Mouse (Mus musculus) MEL (cell line): ENCODE data around the gene Axl. TPM values are rescaled to one million over a fixed set of nuclear protein-coding genes. Genes with fewer than 3 reads are reported as not detected.

Source experiments
- DNase-seq: peaks from one replicate; pipeline ENCODE4 v3.0.0; 2011; ENCODE audit warnings: low read depth, low spot score
- H3K27ac ChIP-seq: 2 replicates; pipeline ENCODE4 v1.5.1; 2012; ENCODE audit warnings: low read depth, mild to moderate bottlenecking, control low read depth, low read length, moderate library complexity; ENCODE audit not compliant: control insufficient read depth
- H3K27me3 ChIP-seq, 2 experiments: fragments of 150-350 bp in 1 of 2; sonication (generic) in 1 of 2; 2 replicates each; pipeline ENCODE4 v1.6.1; 2012; ENCODE audit warnings: low read length in 2 of 2, mild to moderate bottlenecking in 2 of 2, improper control_type of control experiment in 1 of 2, moderate library complexity in 1 of 2; ENCODE audit not compliant: insufficient read depth in 2 of 2, control insufficient read depth in 1 of 2
- H3K36me3 ChIP-seq, 2 experiments: 2 replicates each; pipeline ENCODE4 v1.6.1; 2012 to 2014; ENCODE audit warnings: low read length in 2 of 2, improper control_type of control experiment in 1 of 2, inconsistent platforms in 1 of 2, mild to moderate bottlenecking in 1 of 2; ENCODE audit not compliant: insufficient read depth in 2 of 2, control insufficient read depth in 1 of 2
- H3K4me1 ChIP-seq, 2 experiments: fragments of 150-350 bp in 1 of 2; sonication (generic) in 1 of 2; 2 replicates each; pipeline ENCODE4 v1.6.1; 2012; ENCODE audit warnings: low read length in 2 of 2, improper control_type of control experiment in 1 of 2, mild to moderate bottlenecking in 1 of 2; ENCODE audit not compliant: insufficient read depth in 2 of 2, control insufficient read depth in 1 of 2
- H3K4me3 ChIP-seq, 2 experiments: fragments of 150-350 bp in 1 of 2; sonication (generic) in 1 of 2; 2 replicates each; pipeline ENCODE4 v1.5.1; 2012; ENCODE audit warnings: low read depth in 2 of 2, low read length in 2 of 2, mild to moderate bottlenecking in 2 of 2, moderate library complexity in 2 of 2, control low read depth in 1 of 2, improper control_type of control experiment in 1 of 2; ENCODE audit not compliant: control insufficient read depth in 1 of 2, insufficient read depth in 1 of 2
- H3K79me2 ChIP-seq: 2 replicates; pipeline ENCODE4 v1.6.1; 2012; ENCODE audit warnings: mild to moderate bottlenecking, low read length, moderate library complexity; ENCODE audit not compliant: control insufficient read depth, poor library complexity, insufficient read depth
- H3K9ac ChIP-seq: 2 replicates; pipeline ENCODE4 v1.6.1; 2012; ENCODE audit warnings: low read depth, mild to moderate bottlenecking, control low read depth, low read length, moderate library complexity; ENCODE audit not compliant: control insufficient read depth, poor library complexity, severe bottlenecking
- H3K9me3 ChIP-seq: fragments of 150-350 bp; sonication (generic); replicated peaks from 2 replicates; pipeline ENCODE4 v1.6.1; 2012; ENCODE audit warnings: mild to moderate bottlenecking, low read length, improper control_type of control experiment, moderate library complexity; ENCODE audit not compliant: insufficient read depth
- BHLHE40 ChIP-seq: IDR thresholded peaks from 2 replicates; pipeline ENCODE4 v1.6.1; 2012; ENCODE audit warnings: low read depth, mild to moderate bottlenecking, inconsistent platforms, low read length, improper control_type of control experiment, borderline replicate concordance
- CHD1 ChIP-seq: IDR thresholded peaks from 2 replicates; pipeline ENCODE4 v1.6.1; 2012; ENCODE audit warnings: low read depth, mild to moderate bottlenecking, inconsistent platforms, low read length, improper control_type of control experiment
- CHD2 ChIP-seq: IDR thresholded peaks from 2 replicates; pipeline ENCODE4 v1.6.1; 2011; ENCODE audit warnings: low read length, improper control_type of control experiment
- CTCF ChIP-seq, 3 experiments: IDR thresholded peaks in 2 of 3; conservative IDR thresholded peaks in 1 of 3; 2 replicates each; pipeline ENCODE4 v1.5.1; 2011 to 2012; ENCODE audit warnings: low read length in 3 of 3, low read depth in 2 of 3, mild to moderate bottlenecking in 2 of 3, improper control_type of control experiment in 1 of 3, inconsistent platforms in 1 of 3, mixed read lengths in 1 of 3, moderate library complexity in 1 of 3; ENCODE audit not compliant: control insufficient read depth in 1 of 3, insufficient read depth in 1 of 3, poor library complexity in 1 of 3, severe bottlenecking in 1 of 3
- ELF1 ChIP-seq: IDR thresholded peaks from 2 replicates; pipeline ENCODE4 v1.6.1; 2014; ENCODE audit warnings: low read depth, mild to moderate bottlenecking, inconsistent platforms, low read length, improper control_type of control experiment, moderate library complexity
- EP300 ChIP-seq, 2 experiments: IDR thresholded peaks; 2 replicates each; pipeline ENCODE4 v1.6.1; 2011; ENCODE audit warnings: improper control_type of control experiment in 2 of 2, low read length in 2 of 2, low read depth in 1 of 2, mild to moderate bottlenecking in 1 of 2
- ETS1 ChIP-seq: IDR thresholded peaks from 2 replicates; pipeline ENCODE4 v1.6.1; 2012; ENCODE audit warnings: low read depth, mild to moderate bottlenecking, inconsistent platforms, low read length, improper control_type of control experiment, moderate library complexity
- GABPA ChIP-seq: IDR thresholded peaks from 2 replicates; pipeline ENCODE4 v1.6.1; 2012; ENCODE audit warnings: low read depth, mild to moderate bottlenecking, inconsistent platforms, low read length, improper control_type of control experiment, moderate library complexity
- GATA1 ChIP-seq: IDR thresholded peaks from 2 replicates; pipeline ENCODE4 v1.6.1; 2011; ENCODE audit warnings: low read depth, low read length, improper control_type of control experiment
- HCFC1 ChIP-seq: IDR thresholded peaks from 2 replicates; pipeline ENCODE4 v1.6.1; 2012; ENCODE audit warnings: low read depth, mild to moderate bottlenecking, inconsistent platforms, low read length, improper control_type of control experiment, moderate library complexity
- KAT2A ChIP-seq: conservative IDR thresholded peaks from 2 replicates; pipeline ENCODE4 v1.6.1; 2012; ENCODE audit warnings: low read depth, low read length, improper control_type of control experiment, inconsistent platforms
- MAFK ChIP-seq: IDR thresholded peaks from 2 replicates; pipeline ENCODE4 v1.6.1; 2011; ENCODE audit warnings: low read depth, mild to moderate bottlenecking, low read length, improper control_type of control experiment, borderline replicate concordance
- MAX ChIP-seq: IDR thresholded peaks from 2 replicates; pipeline ENCODE4 v1.6.1; 2011; ENCODE audit warnings: low read length, improper control_type of control experiment
- MXI1 ChIP-seq: IDR thresholded peaks from 2 replicates; pipeline ENCODE4 v1.6.1; 2011; ENCODE audit warnings: mild to moderate bottlenecking, low read depth, low read length, improper control_type of control experiment
- MYB ChIP-seq: IDR thresholded peaks from 2 replicates; pipeline ENCODE4 v1.6.1; 2011; ENCODE audit warnings: mild to moderate bottlenecking, low read depth, low read length, improper control_type of control experiment
- MYC ChIP-seq: IDR thresholded peaks from 2 replicates; pipeline ENCODE4 v1.6.1; 2011; ENCODE audit warnings: low read depth, mild to moderate bottlenecking, low read length, improper control_type of control experiment, moderate library complexity
- NELFE ChIP-seq: IDR thresholded peaks from 2 replicates; pipeline ENCODE4 v1.6.1; 2011; ENCODE audit warnings: low read depth, low read length, improper control_type of control experiment
- NRF1 ChIP-seq: IDR thresholded peaks from 2 replicates; pipeline ENCODE4 v1.6.1; 2014; ENCODE audit warnings: low read depth, mild to moderate bottlenecking, inconsistent platforms, low read length, improper control_type of control experiment, moderate library complexity; ENCODE audit not compliant: poor library complexity, insufficient read depth, severe bottlenecking
- POLR2AphosphoS2 ChIP-seq: IDR thresholded peaks from 2 replicates; pipeline ENCODE4 v1.6.1; 2011; ENCODE audit warnings: low read length, improper control_type of control experiment
- RAD21 ChIP-seq: IDR thresholded peaks from 2 replicates; pipeline ENCODE4 v1.6.1; 2011; ENCODE audit warnings: mild to moderate bottlenecking, low read depth, low read length, improper control_type of control experiment
- RCOR1 ChIP-seq: IDR thresholded peaks from 2 replicates; pipeline ENCODE4 v1.6.1; 2012; ENCODE audit warnings: low read depth, mild to moderate bottlenecking, inconsistent platforms, low read length, improper control_type of control experiment
- TCF12 ChIP-seq: IDR thresholded peaks from 2 replicates; pipeline ENCODE4 v1.6.1; 2014; ENCODE audit warnings: low read depth, mild to moderate bottlenecking, inconsistent platforms, low read length, improper control_type of control experiment, moderate library complexity
- USF1 ChIP-seq: IDR thresholded peaks from 2 replicates; pipeline ENCODE4 v1.6.1; 2014; ENCODE audit warnings: low read depth, mild to moderate bottlenecking, inconsistent platforms, low read length, improper control_type of control experiment, moderate library complexity
- USF2 ChIP-seq, 2 experiments: IDR thresholded peaks; 2 replicates each; pipeline ENCODE4 v1.6.1; 2011 to 2012; ENCODE audit warnings: improper control_type of control experiment in 2 of 2, low read length in 2 of 2, borderline replicate concordance in 1 of 2, inconsistent platforms in 1 of 2, low read depth in 1 of 2, mild to moderate bottlenecking in 1 of 2; ENCODE audit not compliant: insufficient read depth in 1 of 2
- ZC3H11A ChIP-seq: IDR thresholded peaks from 2 replicates; pipeline ENCODE4 v1.6.1; 2012; ENCODE audit warnings: low read depth, mild to moderate bottlenecking, inconsistent platforms, low read length, improper control_type of control experiment
- polyA plus RNA-seq, 2 experiments: library from polyadenylated mRNA; stranded (reverse) in 1 of 2; unstranded in 1 of 2; fragments of >175 nt in 1 of 2; fragments of >200 nt in 1 of 2; gene quantifications; 2 replicates each; pipeline versions ENCODE4 v1.2.1 to v1.2.4; 2012; ENCODE audit warnings: low replicate concordance in 2 of 2, low read depth in 1 of 2; ENCODE audit not compliant: insufficient read length in 2 of 2, insufficient read depth in 1 of 2, missing spikeins in 1 of 2
- total RNA-seq: library from RNA; depleted of rRNA; stranded (reverse); fragments of 300-350 nt; gene quantifications from 2 replicates; pipeline ENCODE4 v1.2.3, GENCODE M21; 2012

Gene Axl
- total and polyA plus RNA-seq, 3 experiments: 0.19 TPM; not detected in 2

DNA sequence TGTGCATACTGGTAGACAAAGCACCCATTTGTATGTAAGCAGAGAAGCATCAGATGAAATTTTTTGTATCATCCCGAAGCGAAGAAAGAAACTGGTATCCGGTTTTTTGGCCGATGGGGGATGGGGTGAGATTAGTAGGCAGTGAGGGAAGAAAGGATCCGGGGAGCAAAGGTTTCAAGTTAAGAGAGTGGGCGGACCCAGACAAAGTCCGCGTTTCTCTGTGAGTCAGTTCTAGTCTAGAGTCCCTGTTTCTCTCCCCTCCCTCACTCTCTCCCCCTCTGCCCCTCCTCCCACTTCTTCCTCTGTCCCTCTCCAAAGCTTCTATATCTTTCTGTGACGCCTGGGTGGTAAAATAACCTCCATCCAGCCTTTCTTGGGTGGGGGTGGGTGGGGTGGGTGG lies 36.5 kb upstream of the Axl start:
- Histone ChIP-seq H3K79me2 (no peaks in the 10 kb centered on the region), H3K9ac (no peak overlapping the region), H3K27ac (no peak overlapping the region), H3K4me3 (no peak overlapping the region), H3K27me3 (no peaks in the 10 kb centered on the region; a peak in 1 of 4 replicates), H3K36me3 (no peaks in the 10 kb centered on the region), H3K4me1 (no peaks in the 10 kb centered on the region), H3K9me3 (no peaks in the 10 kb centered on the region)
- TF ChIP-seq MYC (no peak), NELFE (no peak), GATA1 (no peak), RCOR1 (no peak), MAX (no peak), BHLHE40 (no peak), MAFK (no peak), TCF12 (no peak), KAT2A (no peak), USF1 (no peak), MYB (no peak), MXI1 (no peak), NRF1 (no peak), ELF1 (no peak), USF2 (IDR thresholded peaks at IDR 0.05; ENCODE audit: borderline replicate concordance in 1 of 2, insufficient read depth in 1 of 2, low read depth in 1 of 2, low read length in 2 of 2) (no peak), EP300 (IDR thresholded peaks at IDR 0.05; ENCODE audit: low read depth in 1 of 2, low read length in 2 of 2) (no peak), ZC3H11A (no peak), CHD1 (no peak), HCFC1 (no peak)
- no peak for DNase-seq

DNA sequence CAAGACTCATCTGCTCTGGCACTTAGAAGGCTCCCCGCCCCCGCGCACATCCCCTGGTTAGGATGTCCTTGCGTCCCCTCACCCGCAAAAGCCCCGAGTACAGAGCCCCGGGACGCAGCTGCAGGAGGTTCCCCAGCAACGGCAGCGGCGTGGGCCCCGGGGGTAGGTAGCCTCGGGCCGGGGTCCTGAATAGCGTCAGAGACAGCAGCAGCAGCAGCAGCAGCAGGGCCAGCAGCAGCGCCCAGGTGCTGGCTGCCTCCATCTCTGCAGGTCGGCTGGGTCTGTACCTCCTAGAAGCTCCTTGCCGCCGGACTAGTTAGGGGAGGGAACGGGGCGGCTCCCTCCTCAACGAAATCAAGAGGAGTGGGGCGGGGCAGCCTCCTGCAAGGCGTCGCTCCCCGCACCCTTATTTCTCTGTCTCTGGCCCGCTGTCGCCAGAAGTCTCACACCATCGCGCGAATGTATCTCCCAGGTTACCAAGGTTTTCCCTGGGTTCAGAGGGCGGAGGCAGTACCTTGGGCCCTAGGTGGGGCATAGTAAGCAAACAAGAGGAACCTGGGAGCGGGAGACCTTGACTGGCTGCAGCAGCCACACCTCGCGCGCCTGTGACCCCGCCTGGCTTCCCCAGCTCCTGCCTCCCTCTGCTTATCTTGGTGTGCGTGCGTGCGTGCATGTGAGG lies 27.9 kb upstream of the Axl start, which contains the start of gene Cyp2s1:
TSS of gene Cyp2s1 (minus strand) at position 673 of the 679 bp plus-strand sequence.
- Histone ChIP-seq H3K9me3 (no peaks in the 10 kb centered on the region), H3K9ac (no peak within 1 kb of the TSS), H3K27me3 (no peaks in the 10 kb centered on the region), H3K79me2 (no peaks in the 10 kb centered on the region), H3K36me3 (no peaks in the 10 kb centered on the region), H3K4me3 (no peak within 1 kb of the TSS), H3K4me1 (no peaks in the 10 kb centered on the region), H3K27ac (no peak within 1 kb of the TSS)
- TF ChIP-seq RCOR1 (no peak), NRF1 (no peak), RAD21 (no peak), CHD2 (no peak), CTCF (IDR thresholded peaks at IDR 0.05 in 2 of 3, conservative IDR thresholded peaks at IDR 0.05 in 1 of 3; ENCODE audit: control insufficient read depth in 1 of 3, insufficient read depth in 1 of 3, low read depth in 2 of 3, low read length in 3 of 3, poor library complexity in 1 of 3, severe bottlenecking in 1 of 3) (no peak), GABPA (no peak), GATA1 (no peak), POLR2AphosphoS2 (no peak), ETS1 (no peak)
- no peak for DNase-seq
